Mouse (Mus musculus): ENCODE results near the gene Ctsk. TPM values are rescaled to one million over a fixed set of nuclear protein-coding genes. Genes with fewer than 3 reads are reported as not detected.

Ctsk gene
- total and polyA plus RNA-seq, 3 experiments: 0.20 TPM; not detected in 2

- no peak for TF ChIP-seq NELFE (IDR thresholded peaks at IDR 0.05; ENCODE audit: low read depth, low read length)
- no peak for TF ChIP-seq CHD1 (IDR thresholded peaks at IDR 0.05; ENCODE audit: low read depth, low read length)
- TF ChIP-seq ZC3H11A (IDR thresholded peaks at IDR 0.05; ENCODE audit: low read depth, low read length): no peak
- no peak for TF ChIP-seq BHLHE40 (IDR thresholded peaks at IDR 0.05; ENCODE audit: low read depth, low read length)
- TF ChIP-seq POLR2A (IDR thresholded peaks at IDR 0.05; ENCODE audit: low read depth, low read length): no peak
- no peak for TF ChIP-seq PAX5 (IDR thresholded peaks at IDR 0.05; ENCODE audit: low read length)
- TF ChIP-seq SMC3 (IDR thresholded peaks at IDR 0.05; ENCODE audit: low read depth, low read length): no peak
- TF ChIP-seq HCFC1 (IDR thresholded peaks at IDR 0.05; ENCODE audit: low read depth, low read length): no peak
- H3K4me1 ChIP-seq (ENCODE audit: control insufficient read depth in 1 of 2, insufficient read depth in 2 of 2): no peaks in the 10 kb centered on the region
- no peak overlapping the region for H3K27ac ChIP-seq (ENCODE audit: insufficient read depth, low read depth)
- dilution Hi-C loops (cut with MboI; ENCODE audit: extremely low pct_ligation_motif_present, extremely low pct_unique_long_range_greater_than_20kb, low sequenced_read_pairs) (no loop called here), in situ Hi-C loops (cut with MboI; ENCODE audit: low pct_ligation_motif_present, low pct_unique_long_range_greater_than_20kb, low sequenced_read_pairs) (loop anchor here (25.0 kb wide), 1 partner anchor 260 kb away; the partner anchor contains the start of gene Tars2)
- no peaks in the 10 kb centered on the region for H3K9me3 ChIP-seq (replicated peaks; ENCODE audit: low read length)
- H3K4me2 ChIP-seq (ENCODE audit: insufficient read depth, low read depth, poor library complexity, severe bottlenecking): no peak overlapping the region
- no peak for DNase-seq (ENCODE audit: extremely low read depth)
- H3K9ac ChIP-seq (ENCODE audit: insufficient read depth, low read depth): no peak overlapping the region
- peaks cover 0 to 2% of the 10 kb centered on the region in 2 experiments for H3K36me3 ChIP-seq (replicated peaks in 1 of 2; ENCODE audit: control insufficient read depth in 1 of 2, insufficient read depth in 1 of 2, low read length in 1 of 2)
- no peak overlapping the region for H3K4me3 ChIP-seq (replicated peaks in 1 of 3; ENCODE audit: low read depth in 2 of 3, low read length in 2 of 3, poor library complexity in 1 of 3)
- no peaks in the 10 kb centered on the region for H3K79me2 ChIP-seq (replicated peaks; ENCODE audit: control insufficient read depth, extremely low read depth, insufficient read depth, poor library complexity, severe bottlenecking)
- H3K27me3 ChIP-seq (replicated peaks): no peaks in the 10 kb centered on the region
These were observed 3.3 kb downstream of the Ctsk start for GRCm38 (mm10) chr3:95502312-95502711.

GRCm38 (mm10) chr3:95509348-95509747 is 10.3 kb downstream of the Ctsk start:
- in situ Hi-C loops (cut with MboI; ENCODE audit: low pct_ligation_motif_present, low pct_unique_long_range_greater_than_20kb, low sequenced_read_pairs): loop anchor here (25.0 kb wide), 1 partner anchor 253 kb away; the partner anchor contains the start of gene Tars2
- no peak overlapping the region for H3K9ac ChIP-seq (ENCODE audit: insufficient read depth, low read depth)
- no peaks in the 10 kb centered on the region for H3K36me3 ChIP-seq (replicated peaks in 1 of 2; ENCODE audit: control insufficient read depth in 1 of 2, insufficient read depth in 1 of 2, low read length in 1 of 2)
- peaks cover 3 to 6% of the 10 kb centered on the region in 2 experiments for H3K4me1 ChIP-seq (ENCODE audit: control insufficient read depth in 1 of 2, insufficient read depth in 2 of 2)
- no peak overlapping the region for H3K27ac ChIP-seq (ENCODE audit: insufficient read depth, low read depth)
- H3K9me3 ChIP-seq (replicated peaks; ENCODE audit: low read length): no peaks in the 10 kb centered on the region
- dilution Hi-C loops (cut with MboI; ENCODE audit: extremely low pct_ligation_motif_present, extremely low pct_unique_long_range_greater_than_20kb, low sequenced_read_pairs): no loop called here
- no peak overlapping the region for H3K4me2 ChIP-seq (ENCODE audit: insufficient read depth, low read depth, poor library complexity, severe bottlenecking)
- DNase-seq (ENCODE audit: extremely low read depth): no peak
- no peaks in the 10 kb centered on the region for H3K27me3 ChIP-seq (replicated peaks)
- H3K79me2 ChIP-seq (replicated peaks; ENCODE audit: control insufficient read depth, extremely low read depth, insufficient read depth, poor library complexity, severe bottlenecking): no peaks in the 10 kb centered on the region
- no peak for TF ChIP-seq IRF4 (IDR thresholded peaks at IDR 0.05; ENCODE audit: low read depth, low read length)
- TF ChIP-seq ELF1 (IDR thresholded peaks at IDR 0.05; ENCODE audit: low read depth, low read length): no peak
- no peak for TF ChIP-seq MEF2A (IDR thresholded peaks at IDR 0.05; ENCODE audit: borderline replicate concordance, low read depth, low read length)
- TF ChIP-seq EP300 (IDR thresholded peaks at IDR 0.05; ENCODE audit: low read length): no peak
- TF ChIP-seq USF2 (conservative IDR thresholded peaks at IDR 0.05; ENCODE audit: low read depth, low read length): no peak
- TF ChIP-seq RCOR1 (conservative IDR thresholded peaks at IDR 0.05; ENCODE audit: low read depth, low read length): no peak
- TF ChIP-seq MAFK (IDR thresholded peaks at IDR 0.05; ENCODE audit: insufficient replicate concordance, low read length): no peak
- no peak for TF ChIP-seq E2F4 (IDR thresholded peaks at IDR 0.05; ENCODE audit: insufficient replicate concordance, low read depth, low read length)
- no peak for TF ChIP-seq UBTF (IDR thresholded peaks at IDR 0.05; ENCODE audit: low read depth, low read length)
- no peak for TF ChIP-seq SMC3 (IDR thresholded peaks at IDR 0.05; ENCODE audit: low read depth, low read length)
- no peak for TF ChIP-seq NRF1 (IDR thresholded peaks at IDR 0.05; ENCODE audit: low read depth, low read length)
- no peak for TF ChIP-seq TBP (conservative IDR thresholded peaks at IDR 0.05; ENCODE audit: low read depth, low read length)
- TF ChIP-seq TCF12 (IDR thresholded peaks at IDR 0.05; ENCODE audit: low read depth, low read length): no peak
- H3K4me3 ChIP-seq (replicated peaks in 1 of 3; ENCODE audit: low read depth in 2 of 3, low read length in 2 of 3, poor library complexity in 1 of 3): no peak overlapping the region

All from CH12.LX (cell line).